Mouse (Mus musculus) kidney, postnatal 36 days (tissue): Measurements from ENCODE around the gene Gm13697.

Experiments used
- DNase-seq, 2 experiments: peaks; one replicate each; pipeline ENCODE4 v3.0.0; 2021 to 2022; ENCODE audit warnings: mixed read lengths in 2 of 2

Gm13697 gene

DNA sequence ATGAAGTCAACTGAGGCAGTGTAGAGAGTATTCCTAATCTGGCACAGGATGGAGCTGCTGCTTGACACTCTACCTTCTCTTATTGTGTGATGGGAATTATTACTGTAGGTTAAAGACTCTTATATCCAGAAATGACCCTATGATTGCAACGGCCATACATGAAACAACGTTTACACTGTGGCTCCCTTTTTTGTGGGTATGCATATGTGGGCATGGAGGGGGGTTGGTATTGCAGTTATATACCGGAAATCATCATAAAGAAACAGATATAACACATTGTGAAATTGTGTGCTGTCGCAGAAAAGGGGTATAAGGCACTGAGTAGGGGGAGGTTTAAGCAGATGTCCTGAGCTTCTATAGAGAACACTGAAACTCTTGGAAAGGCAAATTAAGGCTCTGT is 51.5 kb downstream of the Gm13697 start:
- DNase-seq, result no peak
